Comparison of ENCODE assay signal across 9 mouse cellular contexts in genomic region chr3:38357905-38358491, GRCm38 (mm10).
A peak's percentile ranks its signal among the peaks of the same experiment; 100 is the strongest.
DNase-seq lines count a peak whose midpoint lies in the region; ATAC-seq and TF ChIP-seq lines count a peak whose summit lies in the region.
"Had no signal": no experiment of that assay in that cellular context is flagged by ENCODE, and none has a peak within 500 bp of the region (broad histone marks: within the 10 kb centered on the region; RNA-seq: fewer than 3 reads in every experiment).

No protein-coding gene starts in this region.

- peaks cover 15% of the 10 kb centered on the region for H3K4me1 ChIP-seq in midbrain, embryonic 15.5 days
- H3K4me1 ChIP-seq in midbrain, embryonic 11.5 days (ENCODE audit: control insufficient read depth, insufficient read depth, low read length) = peaks cover 4% of the 10 kb centered on the region; the same call in 1 of the 2 replicates
- peaks cover 8 to 21% of the 10 kb centered on the region in 2 experiments for H3K4me1 ChIP-seq in heart, embryonic 14.5 days (ENCODE audit: control insufficient read depth in 2 of 2, insufficient read depth in 2 of 2, low read length in 2 of 2)
- H3K4me1 ChIP-seq in liver, postnatal 0 days (ENCODE audit: insufficient read depth) = no peaks in the 10 kb centered on the region
- peaks cover 3% of the 10 kb centered on the region; the same call in 1 of the 2 replicates for H3K4me1 ChIP-seq in forebrain, embryonic 11.5 days (replicated peaks; ENCODE audit: control insufficient read depth, insufficient read depth, low read length)

- whole genome bisulfite sequencing in midbrain, embryonic 15.5 days = 47% methylated on average over 14 of the region's 14 CpGs
- WGBS in midbrain, embryonic 11.5 days = 49% methylated on average over 14 of the region's 14 CpGs
- WGBS in heart, embryonic 14.5 days = 10% methylated on average over 14 of the region's 14 CpGs
- 18% methylated on average over 14 of the region's 14 CpGs for WGBS in liver, postnatal 0 days (ENCODE audit: insufficient replicate concordance)
- 61% methylated on average over 14 of the region's 14 CpGs for WGBS in forebrain, embryonic 11.5 days

- 0 out of 2 replicates have a peak overlapping the region, but pooled peaks have one; percentile 29 for H3K27ac ChIP-seq in midbrain, embryonic 15.5 days
- H3K27ac ChIP-seq in midbrain, embryonic 11.5 days (ENCODE audit: low read depth, low read length) = no peak overlapping the region
- H3K27ac ChIP-seq in heart, embryonic 14.5 days (replicated peaks in 1 of 2; ENCODE audit: control insufficient read depth in 1 of 2, insufficient read depth in 1 of 2, low read depth in 2 of 2, low read length in 2 of 2) = peak overlapping the region; percentile 41 to 43; a peak in 3 of 4 replicates
- no peak overlapping the region for H3K27ac ChIP-seq in liver, postnatal 0 days (ENCODE audit: low read depth)
- no peak overlapping the region for H3K27ac ChIP-seq in forebrain, embryonic 11.5 days (ENCODE audit: low read depth, low read length)
- H3K27ac ChIP-seq: macrophage had no signal

- H3K9me3 ChIP-seq in midbrain, embryonic 15.5 days = no peaks in the 10 kb centered on the region
- no peaks in the 10 kb centered on the region for H3K9me3 ChIP-seq in midbrain, embryonic 11.5 days (ENCODE audit: control insufficient read depth, low read length)
- H3K9me3 ChIP-seq in heart, embryonic 14.5 days (ENCODE audit: control insufficient read depth, low read length) = no peaks in the 10 kb centered on the region
- H3K9me3 ChIP-seq in liver, postnatal 0 days (ENCODE audit: low read length) = no peaks in the 10 kb centered on the region
- H3K9me3 ChIP-seq in forebrain, embryonic 11.5 days (ENCODE audit: control insufficient read depth, low read length) = no peaks in the 10 kb centered on the region

- no peak for TF ChIP-seq EP300 in liver, postnatal 0 days (IDR thresholded peaks at IDR 0.05; ENCODE audit: low read depth)

- H3K27me3 ChIP-seq in midbrain, embryonic 15.5 days (replicated peaks) = no peaks in the 10 kb centered on the region
- no peaks in the 10 kb centered on the region for H3K27me3 ChIP-seq in midbrain, embryonic 11.5 days (ENCODE audit: control insufficient read depth, insufficient read depth, low read length)
- H3K27me3 ChIP-seq in heart, embryonic 14.5 days (ENCODE audit: control insufficient read depth, insufficient read depth, low read length) = no peaks in the 10 kb centered on the region
- H3K27me3 ChIP-seq in liver, postnatal 0 days (ENCODE audit: insufficient read depth, low read length) = no peaks in the 10 kb centered on the region
- H3K27me3 ChIP-seq in forebrain, embryonic 11.5 days (ENCODE audit: control insufficient read depth, insufficient read depth, low read length) = no peaks in the 10 kb centered on the region

- H3K4me2 ChIP-seq in midbrain, embryonic 15.5 days = 0 out of 2 replicates have a peak overlapping the region, but pooled peaks have one; percentile 6
- no peak overlapping the region for H3K4me2 ChIP-seq in midbrain, embryonic 11.5 days
- peak overlapping the region; percentile 50 for H3K4me2 ChIP-seq in heart, embryonic 14.5 days (ENCODE audit: low read length)
- H3K4me2 ChIP-seq in liver, postnatal 0 days (ENCODE audit: low read depth, low read length) = no peak overlapping the region
- no peak overlapping the region for H3K4me2 ChIP-seq in forebrain, embryonic 11.5 days (ENCODE audit: low read depth, low read length, severe bottlenecking)

- TF ChIP-seq CTCF in liver, postnatal 0 days (IDR thresholded peaks at IDR 0.05; ENCODE audit: low read depth) = no peak

- no peaks in the 10 kb centered on the region for H3K36me3 ChIP-seq in midbrain, embryonic 15.5 days (replicated peaks)
- no peaks in the 10 kb centered on the region for H3K36me3 ChIP-seq in midbrain, embryonic 11.5 days (ENCODE audit: control insufficient read depth, insufficient read depth, low read length)
- no peaks in the 10 kb centered on the region for H3K36me3 ChIP-seq in heart, embryonic 14.5 days (ENCODE audit: control insufficient read depth, insufficient read depth, low read length)
- no peaks in the 10 kb centered on the region for H3K36me3 ChIP-seq in liver, postnatal 0 days (replicated peaks; ENCODE audit: insufficient read depth, low read length)
- no peaks in the 10 kb centered on the region for H3K36me3 ChIP-seq in forebrain, embryonic 11.5 days (ENCODE audit: control insufficient read depth, insufficient read depth, low read length)

- DNase-seq in midbrain, embryonic 11.5 days (ENCODE audit: low spot score, missing footprints) = no peak
- DNase-seq in liver, postnatal 0 days = peak; percentile 26
- DNase-seq in right cerebral cortex, postnatal 4 days = no peak
- DNase-seq in cerebellum, postnatal 36 days = no peak
- no peak for DNase-seq in forebrain, embryonic 11.5 days (ENCODE audit: low spot score)

- no peak overlapping the region for H3K9ac ChIP-seq in midbrain, embryonic 15.5 days
- no peak overlapping the region for H3K9ac ChIP-seq in midbrain, embryonic 11.5 days (ENCODE audit: low read length)
- H3K9ac ChIP-seq in heart, embryonic 14.5 days (ENCODE audit: low read length) = no peak overlapping the region
- H3K9ac ChIP-seq in liver, postnatal 0 days (replicated peaks) = no peak overlapping the region
- H3K9ac ChIP-seq in forebrain, embryonic 11.5 days (ENCODE audit: low read length) = no peak overlapping the region

- no peak overlapping the region for H3K4me3 ChIP-seq in midbrain, embryonic 15.5 days
- H3K4me3 ChIP-seq in midbrain, embryonic 11.5 days (ENCODE audit: low read depth, low read length) = no peak overlapping the region
- H3K4me3 ChIP-seq in heart, embryonic 14.5 days (ENCODE audit: control insufficient read depth in 1 of 2, insufficient read depth in 1 of 2, low read depth in 1 of 2, low read length in 2 of 2) = peak overlapping the region in 1 of 2 experiments; percentile 26; a peak in 2 of 4 replicates
- H3K4me3 ChIP-seq in liver, postnatal 0 days (ENCODE audit: low read depth, low read length) = no peak overlapping the region
- H3K4me3 ChIP-seq in forebrain, embryonic 11.5 days (ENCODE audit: low read depth, low read length) = no peak overlapping the region

- ATAC-seq in midbrain, embryonic 15.5 days (replicated peaks) = no peak
- ATAC-seq in midbrain, embryonic 11.5 days (ENCODE audit: low FRiP score) = no peak
- peak; percentile 88 for ATAC-seq in common myeloid progenitor, adult 5-6 weeks (replicated peaks; ENCODE audit: low read depth, poor library complexity, severe bottlenecking)
- no peak for ATAC-seq in heart, embryonic 14.5 days (ENCODE audit: insufficient number of reproducible peaks, insufficient read depth, low FRiP score, low read depth)
- 0 out of 2 replicates have a peak, but pooled peaks have one; percentile 43 for ATAC-seq in liver, postnatal 0 days
- ATAC-seq in forebrain, embryonic 11.5 days (replicated peaks; ENCODE audit: low FRiP score) = no peak

Comparison
In these comparisons a context has a peak if more than half of its experiments do, and no peak if none do; other contexts are left out.
1. H3K27ac ChIP-seq: peak in midbrain, embryonic 15.5 days (single experiment) and heart, embryonic 14.5 days (2 of 2); none in midbrain, embryonic 11.5 days (single experiment), liver, postnatal 0 days (single experiment) and forebrain, embryonic 11.5 days (single experiment).
2. H3K4me2 ChIP-seq: peak in midbrain, embryonic 15.5 days (single experiment) and heart, embryonic 14.5 days (single experiment); none in midbrain, embryonic 11.5 days (single experiment), liver, postnatal 0 days (single experiment) and forebrain, embryonic 11.5 days (single experiment).
3. ATAC-seq: peak in common myeloid progenitor, adult 5-6 weeks (single experiment) and liver, postnatal 0 days (single experiment); none in midbrain, embryonic 15.5 days (single experiment), midbrain, embryonic 11.5 days (single experiment), heart, embryonic 14.5 days (single experiment) and forebrain, embryonic 11.5 days (single experiment).